In genomic region chr11:79296167-79296566, GRCm38 (mm10) we compare ENCODE assay signal across 9 mouse cellular contexts. TPM values are rescaled to one million over a fixed set of nuclear protein-coding genes. Genes with fewer than 3 reads are reported as not detected.
A peak's percentile ranks its signal among the peaks of the same experiment; 100 is the strongest.
DNase-seq lines count a peak whose midpoint lies in the region; ATAC-seq and TF ChIP-seq lines count a peak whose summit lies in the region.
"Had no signal": no experiment of that assay in that cellular context is flagged by ENCODE, and none has a peak within 500 bp of the region (broad histone marks: within the 10 kb centered on the region; RNA-seq: fewer than 3 reads in every experiment).

No protein-coding gene starts in this region.

- DNase-seq in heart, postnatal 10 days: peak; percentile 41 to 68
- no peak for DNase-seq in heart, postnatal 25 days (ENCODE audit: low spot score)
- DNase-seq in urinary bladder, postnatal 14 days (ENCODE audit: low spot score): peak; percentile 47
- DNase-seq in urinary bladder, postnatal 4 days (ENCODE audit: low spot score in 2 of 2): no peak
- peak; percentile 60 for DNase-seq in cerebellum, adult 9-10 months
- DNase-seq in midbrain, postnatal 0 days (ENCODE audit: low spot score): peak; percentile 64
- no peak for DNase-seq in ovary, postnatal 10 days (ENCODE audit: low spot score)

- no peak overlapping the region for H3K4me2 ChIP-seq in intestine, postnatal 0 days (replicated peaks; ENCODE audit: low read depth)
- no peak overlapping the region for H3K4me2 ChIP-seq in midbrain, postnatal 0 days (ENCODE audit: low read depth, low read length, poor library complexity, severe bottlenecking)
- H3K4me2 ChIP-seq: embryonic facial prominence, embryonic 15.5 days had no signal

- H3K9ac ChIP-seq in intestine, postnatal 0 days (ENCODE audit: low read depth, low read length): no peak overlapping the region
- H3K9ac ChIP-seq in midbrain, postnatal 0 days (replicated peaks; ENCODE audit: low read length, poor library complexity, severe bottlenecking): no peak overlapping the region
- H3K9ac ChIP-seq: embryonic facial prominence, embryonic 15.5 days had no signal

- H3K4me3 ChIP-seq in intestine, postnatal 0 days (ENCODE audit: low read depth, low read length): no peak overlapping the region
- H3K4me3 ChIP-seq in midbrain, postnatal 0 days (ENCODE audit: low read depth, low read length): no peak overlapping the region
- H3K4me3 ChIP-seq: embryonic facial prominence, embryonic 15.5 days had no signal

- H3K27me3 ChIP-seq in intestine, postnatal 0 days (replicated peaks; ENCODE audit: control insufficient read depth, insufficient read depth, low read length): no peaks in the 10 kb centered on the region
- no peaks in the 10 kb centered on the region for H3K27me3 ChIP-seq in midbrain, postnatal 0 days (ENCODE audit: insufficient read depth, low read length)
- H3K27me3 ChIP-seq: embryonic facial prominence, embryonic 15.5 days had no signal

- 11% methylated on average over 1 of the region's 1 CpGs for WGBS in intestine, postnatal 0 days
- 49% methylated on average over 1 of the region's 1 CpGs for WGBS in midbrain, postnatal 0 days

- 0 out of 2 replicates have a peak, but pooled peaks cover 5% of the 10 kb centered on the region for H3K4me1 ChIP-seq in intestine, postnatal 0 days (replicated peaks; ENCODE audit: control insufficient read depth, insufficient read depth, low read length)
- no peaks in the 10 kb centered on the region for H3K4me1 ChIP-seq in midbrain, postnatal 0 days (ENCODE audit: insufficient read depth, low read length)
- H3K4me1 ChIP-seq: embryonic facial prominence, embryonic 15.5 days had no signal

- peak overlapping the region; percentile 35; the same call in 1 of the 2 replicates for H3K27ac ChIP-seq in intestine, postnatal 0 days (ENCODE audit: low read depth, low read length)
- H3K27ac ChIP-seq in midbrain, postnatal 0 days (ENCODE audit: low read depth, low read length): no peak overlapping the region
- H3K27ac ChIP-seq: embryonic facial prominence, embryonic 15.5 days had no signal

- no peaks in the 10 kb centered on the region for H3K9me3 ChIP-seq in intestine, postnatal 0 days (ENCODE audit: control insufficient read depth)
- no peaks in the 10 kb centered on the region for H3K9me3 ChIP-seq in midbrain, postnatal 0 days (ENCODE audit: low read length)
- H3K9me3 ChIP-seq: embryonic facial prominence, embryonic 15.5 days had no signal

- intact Hi-C loops in heart, postnatal 10 days (cut with DNase I): loop anchor here (2.0 kb wide), 1 partner anchor 103 kb away; no protein-coding TSS in a partner anchor
- intact Hi-C loops in heart, postnatal 25 days (cut with DNase I): loop anchor here (1.0 to 10.0 kb wide), 3 partner anchors 72 to 441 kb away; no protein-coding TSS in a partner anchor

- peak; percentile 89 for TF ChIP-seq CTCF in intestine, postnatal 0 days (IDR thresholded peaks at IDR 0.05; ENCODE audit: low read depth)
- TF ChIP-seq CTCF in midbrain, postnatal 0 days (IDR thresholded peaks at IDR 0.05): peak; percentile 95

- peak; percentile 52 for ATAC-seq in intestine, postnatal 0 days
- ATAC-seq in midbrain, postnatal 0 days (ENCODE audit: low FRiP score): no peak

- no peaks in the 10 kb centered on the region for H3K36me3 ChIP-seq in intestine, postnatal 0 days (ENCODE audit: control insufficient read depth, insufficient read depth)
- no peaks in the 10 kb centered on the region for H3K36me3 ChIP-seq in midbrain, postnatal 0 days (ENCODE audit: insufficient read depth, low read length)
- H3K36me3 ChIP-seq: embryonic facial prominence, embryonic 15.5 days had no signal

RNA-seq across cellular contexts. Expression of gene Gm9964, which starts 0.5 kb away (rescaled TPM):
- total RNA-seq in heart, postnatal 10 days (2021): under 1 TPM in 1 of 2 experiments, not detected in 1; 0.37 TPM
- not detected for total RNA-seq in heart, postnatal 25 days (2021)
- not detected in 2 replicates for polyA plus RNA-seq in intestine, postnatal 0 days (2015; fragmentation: Nextera tagmentation; extraction: Ambion mirVana)
- total RNA-seq in midbrain, postnatal 0 days (2014; rRNA removed): not detected in 2 replicates
- polyA plus RNA-seq in midbrain, postnatal 0 days (2015; fragmentation: Nextera tagmentation; extraction: Ambion mirVana): 0.22 TPM in 1 of 2 replicates, not detected in the other
- polyA plus RNA-seq: embryonic facial prominence, embryonic 15.5 days had no signal

RNA-seq across cellular contexts. Expression of gene Wsb1, which starts 41.7 kb away (rescaled TPM):
- 10 to 100 TPM; 40.9 to 48.5 TPM for total RNA-seq in heart, postnatal 10 days (2021)
- total RNA-seq in heart, postnatal 25 days (2021): 10 to 100 TPM; 13.4 to 17.8 TPM
- polyA plus RNA-seq in intestine, postnatal 0 days (2015; fragmentation: Nextera tagmentation; extraction: Ambion mirVana): 64.7 and 70.5 TPM in 2 replicates
- total RNA-seq in midbrain, postnatal 0 days (2014; rRNA removed): 230 and 291 TPM in 2 replicates
- 227 and 257 TPM in 2 replicates for polyA plus RNA-seq in midbrain, postnatal 0 days (2015; fragmentation: Nextera tagmentation; extraction: Ambion mirVana)

RNA-seq across cellular contexts. Expression of gene Nf1, which starts 43.3 kb away (rescaled TPM):
- total RNA-seq in heart, postnatal 10 days (2021): 10 to 100 TPM; 37.5 to 38.6 TPM
- 10 to 100 TPM; 27.1 to 30.0 TPM for total RNA-seq in heart, postnatal 25 days (2021)
- 6.3 and 8.3 TPM in 2 replicates for polyA plus RNA-seq in intestine, postnatal 0 days (2015; fragmentation: Nextera tagmentation; extraction: Ambion mirVana)
- 83.0 and 99.1 TPM in 2 replicates for total RNA-seq in midbrain, postnatal 0 days (2014; rRNA removed)
- polyA plus RNA-seq in midbrain, postnatal 0 days (2015; fragmentation: Nextera tagmentation; extraction: Ambion mirVana): 7.0 and 7.3 TPM in 2 replicates

Comparison
In these comparisons a context has a peak if more than half of its experiments do, and no peak if none do; other contexts are left out.
1. DNase-seq: peak in heart, postnatal 10 days (2 of 2), urinary bladder, postnatal 14 days (single experiment), cerebellum, adult 9-10 months (single experiment) and midbrain, postnatal 0 days (single experiment); none in heart, postnatal 25 days (single experiment), urinary bladder, postnatal 4 days (0 of 2) and ovary, postnatal 10 days (single experiment).